Mouse (Mus musculus): ENCODE measurements around the gene Xntrpc.

The Xntrpc gene

DNA sequence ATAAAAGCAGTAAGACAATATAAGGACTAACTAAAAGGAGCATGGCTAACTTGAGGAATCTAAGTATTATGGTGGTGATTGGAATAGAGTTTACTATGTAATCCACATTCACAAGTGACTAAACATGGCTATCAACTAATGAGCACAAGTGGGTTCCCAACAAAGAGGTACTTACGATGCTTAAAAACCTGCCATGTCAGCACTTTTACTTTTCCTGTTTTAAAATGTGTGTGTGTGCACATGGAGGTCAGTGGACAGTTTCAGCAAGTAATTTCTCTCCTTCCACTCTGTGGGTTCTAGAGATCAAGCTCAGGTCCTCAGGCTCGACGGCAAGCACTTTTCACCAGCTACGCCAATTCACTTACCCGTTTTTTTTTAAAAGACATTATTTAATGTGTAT lies 72.4 kb downstream of the Xntrpc start:
- no peak for DNase-seq (ENCODE audit: low spot score in 2 of 2)

Measured in spleen, postnatal 14 days (tissue).